Mouse (Mus musculus) CH12.LX (cell line): ENCODE measurements at regions not wholly inside any gene's neighbourhood (a gene's known extent, or its start where the extent isn't known, plus 50 kb on each side); places are given as distances from the start of the nearest gene placed in this dataset.

Source experiments
- DNase-seq: peaks from one replicate; pipeline ENCODE4 v3.0.0-alpha.2; 2013; ENCODE audit errors: extremely low read depth
- H3K27ac ChIP-seq: 2 replicates; pipeline ENCODE4 v1.5.1; 2012; ENCODE audit warnings: low read depth, mild to moderate bottlenecking, control low read depth, moderate library complexity; ENCODE audit not compliant: insufficient read depth
- H3K27me3 ChIP-seq: replicated peaks from 2 replicates; pipeline ENCODE3; 2012; ENCODE audit warnings: inconsistent platforms
- H3K36me3 ChIP-seq, 2 experiments: replicated peaks in 1 of 2; 2 replicates each; pipeline versions ENCODE3 to v1.6.1; 2012; ENCODE audit warnings: inconsistent platforms in 1 of 2, low read length in 1 of 2, mild to moderate bottlenecking in 1 of 2, mixed read lengths in 1 of 2, moderate library complexity in 1 of 2; ENCODE audit not compliant: control insufficient read depth in 1 of 2, insufficient read depth in 1 of 2
- H3K4me1 ChIP-seq, 2 experiments: 2 replicates each; pipeline ENCODE4 v1.6.1; 2012; ENCODE audit warnings: inconsistent platforms in 1 of 2, moderate library complexity in 1 of 2; ENCODE audit not compliant: insufficient read depth in 2 of 2, control insufficient read depth in 1 of 2
- H3K4me2 ChIP-seq: 2 replicates; pipeline ENCODE4 v1.6.1; 2012; ENCODE audit warnings: low read depth, mild to moderate bottlenecking, control low read depth; ENCODE audit not compliant: poor library complexity, insufficient read depth, severe bottlenecking
- H3K4me3 ChIP-seq, 3 experiments: fragments of 150-350 bp in 1 of 3; sonication (generic) in 1 of 3; replicated peaks in 1 of 3; 2 replicates each; pipeline versions ENCODE3 to v1.5.1; 2011 to 2012; ENCODE audit warnings: low read depth in 2 of 3, low read length in 2 of 3, mild to moderate bottlenecking in 2 of 3, moderate library complexity in 2 of 3, control low read depth in 1 of 3, improper control_type of control experiment in 1 of 3, inconsistent platforms in 1 of 3, mixed read lengths in 1 of 3; ENCODE audit not compliant: poor library complexity in 1 of 3
- H3K79me2 ChIP-seq: replicated peaks from 2 replicates; pipeline ENCODE4 v1.6.1; 2012; ENCODE audit warnings: mild to moderate bottlenecking, moderate library complexity; ENCODE audit not compliant: control insufficient read depth, poor library complexity, insufficient read depth, severe bottlenecking; ENCODE audit errors: extremely low read depth
- H3K9ac ChIP-seq: 2 replicates; pipeline ENCODE4 v1.6.1; 2012; ENCODE audit warnings: low read depth, mild to moderate bottlenecking, control low read depth, moderate library complexity; ENCODE audit not compliant: insufficient read depth
- H3K9me3 ChIP-seq: replicated peaks from 2 replicates; pipeline ENCODE3; 2012; ENCODE audit warnings: low read length, inconsistent platforms, mixed read lengths
- CHD2 ChIP-seq: IDR thresholded peaks from 2 replicates; pipeline ENCODE4 v1.6.1; 2011; ENCODE audit warnings: low read length, improper control_type of control experiment
- EP300 ChIP-seq: IDR thresholded peaks from 2 replicates; pipeline ENCODE4 v1.6.1; 2011; ENCODE audit warnings: low read length, improper control_type of control experiment
- ETS1 ChIP-seq: conservative IDR thresholded peaks from 2 replicates; pipeline ENCODE4 v1.6.1; 2012; ENCODE audit warnings: low read depth, mild to moderate bottlenecking, inconsistent platforms, low read length, improper control_type of control experiment, moderate library complexity
- GABPA ChIP-seq: IDR thresholded peaks from 2 replicates; pipeline ENCODE4 v1.6.1; 2012; ENCODE audit warnings: low read depth, low read length, improper control_type of control experiment, inconsistent platforms; ENCODE audit not compliant: insufficient replicate concordance
- HCFC1 ChIP-seq: IDR thresholded peaks from 2 replicates; pipeline ENCODE4 v1.6.1; 2012; ENCODE audit warnings: low read depth, mild to moderate bottlenecking, inconsistent platforms, low read length, improper control_type of control experiment
- JUN ChIP-seq: IDR thresholded peaks from 2 replicates; pipeline ENCODE4 v1.6.1; 2011; ENCODE audit warnings: low read depth, mild to moderate bottlenecking, low read length, improper control_type of control experiment, moderate library complexity; ENCODE audit not compliant: insufficient read depth
- MAX ChIP-seq: IDR thresholded peaks from 2 replicates; pipeline ENCODE4 v1.6.1; 2011; ENCODE audit warnings: low read length, improper control_type of control experiment
- MAZ ChIP-seq: IDR thresholded peaks from 2 replicates; pipeline ENCODE4 v1.6.1; 2012; ENCODE audit warnings: low read depth, mild to moderate bottlenecking, inconsistent platforms, low read length, improper control_type of control experiment, moderate library complexity
- MXI1 ChIP-seq: IDR thresholded peaks from 2 replicates; pipeline ENCODE4 v1.6.1; 2011; ENCODE audit warnings: mild to moderate bottlenecking, low read depth, low read length, improper control_type of control experiment
- MYC ChIP-seq: IDR thresholded peaks from 2 replicates; pipeline ENCODE4 v1.6.1; 2011; ENCODE audit warnings: low read depth, mild to moderate bottlenecking, improper control_type of control experiment, low read length
- NELFE ChIP-seq: IDR thresholded peaks from 2 replicates; pipeline ENCODE4 v1.6.1; 2011; ENCODE audit warnings: low read depth, low read length, improper control_type of control experiment
- NRF1 ChIP-seq: IDR thresholded peaks from 2 replicates; pipeline ENCODE4 v1.6.1; 2014; ENCODE audit warnings: low read depth, mild to moderate bottlenecking, inconsistent platforms, low read length, improper control_type of control experiment, moderate library complexity
- POLR2AphosphoS2 ChIP-seq: IDR thresholded peaks from 2 replicates; pipeline ENCODE4 v1.6.1; 2011; ENCODE audit warnings: low read depth, low read length, improper control_type of control experiment
- RCOR1 ChIP-seq: conservative IDR thresholded peaks from 2 replicates; pipeline ENCODE4 v1.6.1; 2012; ENCODE audit warnings: low read depth, mild to moderate bottlenecking, inconsistent platforms, low read length, improper control_type of control experiment
- SMC3 ChIP-seq: IDR thresholded peaks from 2 replicates; pipeline ENCODE4 v1.6.1; 2011; ENCODE audit warnings: low read depth, low read length, improper control_type of control experiment
- TBP ChIP-seq: conservative IDR thresholded peaks from 2 replicates; pipeline ENCODE4 v1.6.1; 2011; ENCODE audit warnings: low read depth, low read length, improper control_type of control experiment
- TCF12 ChIP-seq: IDR thresholded peaks from 2 replicates; pipeline ENCODE4 v1.6.1; 2014; ENCODE audit warnings: low read depth, mild to moderate bottlenecking, inconsistent platforms, low read length, improper control_type of control experiment
- USF2 ChIP-seq: conservative IDR thresholded peaks from 2 replicates; pipeline ENCODE4 v1.6.1; 2011; ENCODE audit warnings: low read depth, low read length, improper control_type of control experiment
- ZMIZ1 ChIP-seq: IDR thresholded peaks from 2 replicates; pipeline ENCODE4 v1.6.1; 2012; ENCODE audit warnings: low read depth, mild to moderate bottlenecking, inconsistent platforms, low read length, improper control_type of control experiment
- ZNF384 ChIP-seq: IDR thresholded peaks from 2 replicates; pipeline ENCODE4 v1.6.1; 2012; ENCODE audit warnings: low read depth, low read length, improper control_type of control experiment, inconsistent platforms
- dilution Hi-C: fragments of 300-500 bp; cut with MboI; formaldehyde crosslinking; loops from 2 replicates; pipeline ENCODE4 v1.14.3; 2020; ENCODE audit warnings: low sequenced_read_pairs; ENCODE audit not compliant: extremely low pct_unique_long_range_greater_than_20kb, extremely low pct_ligation_motif_present
- in situ Hi-C: fragments of 300-500 bp; cut with MboI; formaldehyde crosslinking; loops from 3 replicates; pipeline ENCODE4 v1.14.3; 2019; ENCODE audit warnings: low sequenced_read_pairs, low pct_ligation_motif_present, low pct_unique_long_range_greater_than_20kb, mixed read lengths

- DNase-seq = no peak
- H3K9me3 ChIP-seq = peaks cover 5% of the 10 kb centered on the region
- H3K36me3 ChIP-seq = no peaks in the 10 kb centered on the region
- no peaks in the 10 kb centered on the region for H3K79me2 ChIP-seq
- no peaks in the 10 kb centered on the region for H3K4me1 ChIP-seq
- no peak overlapping the region for H3K4me3 ChIP-seq
- dilution Hi-C loops (no loop called here), in situ Hi-C loops (no loop called here)
- no peak overlapping the region for H3K9ac ChIP-seq
- TF ChIP-seq EP300 (no peak), MXI1 (no peak)
- H3K4me2 ChIP-seq = no peak overlapping the region
- no peak overlapping the region for H3K27ac ChIP-seq
- H3K27me3 ChIP-seq = peaks cover 80% of the 10 kb centered on the region
Measured at GRCm38 (mm10) chr12:112318461-112318860, 170.8 kb upstream of the A530016L24Rik start.

GRCm38 (mm10) chr12:112322196-112322595 lies 167.1 kb upstream of the A530016L24Rik start:
- Histone ChIP-seq H3K4me2 (no peak overlapping the region), H3K36me3 (no peaks in the 10 kb centered on the region), H3K27ac (no peak overlapping the region), H3K9me3 (peaks cover 7% of the 10 kb centered on the region), H3K4me1 (no peaks in the 10 kb centered on the region), H3K9ac (no peak overlapping the region), H3K79me2 (no peaks in the 10 kb centered on the region), H3K4me3 (no peak overlapping the region), H3K27me3 (peaks cover 79% of the 10 kb centered on the region)
- TF ChIP-seq USF2 (no peak), CHD2 (no peak), HCFC1 (no peak), ZNF384 (no peak), MAZ (no peak), POLR2AphosphoS2 (no peak), SMC3 (no peak), ETS1 (no peak), JUN (no peak), RCOR1 (no peak), NELFE (no peak), TCF12 (no peak), MYC (no peak), GABPA (no peak), MAX (no peak), TBP (no peak), EP300 (no peak), MXI1 (no peak), NRF1 (no peak), ZMIZ1 (no peak)
- in situ Hi-C loops = no loop called here
- dilution Hi-C loops = no loop called here
- no peak for DNase-seq
